Mouse (Mus musculus): ENCODE measurements around the gene Tiam1. TPM values are rescaled to one million over a fixed set of nuclear protein-coding genes. Genes with fewer than 3 reads are reported as not detected.

Gene Tiam1
- polyA plus RNA-seq, 1 experiment from 2014 or later = 12.3 TPM

DNA sequence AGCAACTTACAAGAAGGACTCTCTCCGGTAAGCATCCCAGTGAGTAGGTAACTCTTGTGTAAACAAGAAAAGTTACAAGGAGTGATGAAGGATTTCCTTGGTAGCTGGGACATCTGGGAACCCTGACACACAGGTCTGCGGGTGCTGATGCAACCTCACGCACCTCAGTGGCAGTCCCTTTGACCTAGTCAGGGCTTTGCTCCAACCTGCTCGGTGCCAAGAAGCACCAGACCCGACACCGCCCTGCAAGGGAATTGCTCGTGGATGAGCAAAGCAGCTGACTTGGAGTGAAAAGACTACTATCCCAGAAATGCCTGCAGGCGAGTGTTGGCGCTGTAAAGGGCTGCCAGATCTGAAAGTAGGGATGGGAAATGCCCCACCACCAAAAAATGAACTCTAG is 168.1 kb downstream of the Tiam1 start:
- no peaks in the 10 kb centered on the region for H3K9me3 ChIP-seq
- H3K36me3 ChIP-seq = no peaks in the 10 kb centered on the region
- WGBS = 81% methylated on average over 9 of the region's 9 CpGs
- H3K27me3 ChIP-seq (replicated peaks) = no peaks in the 10 kb centered on the region
- no peaks in the 10 kb centered on the region; the same call in 1 of the 2 replicates for H3K4me1 ChIP-seq (replicated peaks)
- H3K9ac ChIP-seq = no peak overlapping the region
- ATAC-seq = no peak
- H3K27ac ChIP-seq = no peak overlapping the region
- H3K4me2 ChIP-seq (replicated peaks) = no peak overlapping the region
- H3K4me3 ChIP-seq (replicated peaks) = no peak overlapping the region

DNA sequence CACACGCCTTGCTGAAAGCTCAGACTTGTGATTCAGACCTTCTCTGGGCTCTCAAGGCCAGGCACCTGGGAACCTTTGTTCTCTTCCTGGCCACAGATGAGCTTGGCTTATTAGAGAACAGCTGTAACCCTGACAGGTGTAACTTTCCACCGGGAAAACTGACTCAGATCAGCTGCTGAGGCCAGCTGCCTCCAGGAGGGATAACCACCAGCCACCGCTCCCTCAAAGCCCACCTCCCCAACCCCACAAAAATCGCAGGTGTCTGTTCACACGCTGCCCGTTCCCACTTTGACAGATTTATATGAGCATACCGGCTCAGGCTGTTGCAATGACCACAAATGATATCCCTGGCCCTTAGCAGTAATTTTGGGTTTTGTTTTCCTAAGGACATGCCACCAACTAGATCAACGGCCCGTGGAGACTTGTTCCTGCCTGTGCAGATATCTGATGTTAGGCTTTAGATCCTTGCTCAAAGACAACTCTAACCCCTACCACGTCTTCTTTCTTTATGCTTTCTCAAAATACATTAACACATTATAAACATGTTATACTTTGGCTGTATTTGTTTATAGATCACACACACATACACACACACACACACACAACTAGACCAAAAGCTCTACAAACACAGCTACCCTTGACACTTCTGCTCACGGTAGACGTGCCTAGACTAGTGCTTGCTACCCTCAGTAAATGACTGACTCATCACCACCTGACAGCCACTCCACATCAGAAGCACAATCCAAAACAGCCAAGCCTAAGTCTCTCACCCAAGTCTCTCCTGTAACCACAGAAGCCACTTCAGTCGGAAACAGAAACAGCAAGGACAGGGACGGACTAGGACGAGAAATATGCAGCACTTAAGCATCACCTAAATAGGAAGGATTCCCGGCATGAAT is 169.5 kb downstream of the Tiam1 start:
- 74% methylated on average over 16 of the region's 16 CpGs for WGBS
- H3K9ac ChIP-seq = no peak overlapping the region
- ATAC-seq = no peak; the same call in 1 of the 2 replicates
- H3K4me2 ChIP-seq (replicated peaks) = no peak overlapping the region
- H3K27ac ChIP-seq = no peak overlapping the region
- no peaks in the 10 kb centered on the region for H3K9me3 ChIP-seq
- H3K4me1 ChIP-seq (replicated peaks) = no peaks in the 10 kb centered on the region; the same call in 1 of the 2 replicates
- no peaks in the 10 kb centered on the region for H3K27me3 ChIP-seq (replicated peaks)
- no peak overlapping the region for H3K4me3 ChIP-seq (replicated peaks)
- H3K36me3 ChIP-seq = no peaks in the 10 kb centered on the region

DNA sequence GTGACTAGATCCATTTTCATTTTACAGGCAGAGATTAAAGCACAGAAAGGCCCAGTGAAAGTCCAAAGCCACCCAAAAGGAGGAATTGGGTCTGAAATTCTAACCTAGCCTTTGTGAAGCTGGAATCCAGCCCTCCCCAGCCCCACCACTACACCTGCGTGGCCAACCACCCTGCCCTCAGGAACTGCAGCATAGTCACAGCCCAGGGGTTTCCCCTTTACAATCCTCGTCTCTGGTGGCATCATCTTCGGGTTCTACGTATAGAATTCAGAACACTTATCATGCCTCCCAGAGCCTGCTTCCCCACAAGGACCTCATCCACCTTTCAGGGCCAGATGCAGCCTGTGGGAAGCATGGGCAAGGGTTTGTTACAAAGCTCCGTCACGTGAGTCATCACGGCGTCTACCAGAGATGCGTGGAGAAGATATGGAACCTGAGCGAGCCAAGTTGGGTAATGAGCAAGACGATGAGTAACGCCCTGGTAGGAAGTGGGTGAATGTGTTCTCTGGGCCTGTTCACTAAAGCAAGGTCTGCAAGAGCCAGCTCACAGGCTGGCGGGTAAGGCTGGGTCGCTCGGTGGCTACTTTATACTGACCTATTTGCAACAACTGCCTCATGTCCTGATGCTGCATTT is 170.6 kb downstream of the Tiam1 start:
- Histone ChIP-seq H3K9me3 (no peaks in the 10 kb centered on the region), H3K4me2 (replicated peaks) (no peak overlapping the region), H3K4me3 (replicated peaks) (no peak overlapping the region), H3K36me3 (no peaks in the 10 kb centered on the region), H3K27me3 (replicated peaks) (no peaks in the 10 kb centered on the region), H3K9ac (no peak overlapping the region), H3K4me1 (replicated peaks) (no peaks in the 10 kb centered on the region; the same call in 1 of the 2 replicates), H3K27ac (no peak overlapping the region)
- WGBS = 90% methylated on average over 15 of the region's 15 CpGs
- no peak for ATAC-seq

- Histone ChIP-seq H3K27me3 (replicated peaks) (no peaks in the 10 kb centered on the region), H3K9me3 (no peaks in the 10 kb centered on the region), H3K4me1 (replicated peaks) (no peaks in the 10 kb centered on the region; the same call in 1 of the 2 replicates), H3K9ac (no peak overlapping the region), H3K27ac (no peak overlapping the region), H3K4me3 (replicated peaks) (no peak overlapping the region), H3K4me2 (replicated peaks) (no peak overlapping the region), H3K36me3 (no peaks in the 10 kb centered on the region)
- peak; percentile 91 for ATAC-seq
- 72% methylated on average over 6 of the region's 6 CpGs for WGBS
Observed at GRCm38 (mm10) chr16:89972018-89972417, 171.6 kb downstream of the Tiam1 start.

GRCm38 (mm10) chr16:89968058-89968457 is 175.5 kb downstream of the Tiam1 start:
- no peak overlapping the region for H3K4me3 ChIP-seq (replicated peaks)
- H3K36me3 ChIP-seq = no peaks in the 10 kb centered on the region
- no peaks in the 10 kb centered on the region for H3K27me3 ChIP-seq (replicated peaks)
- ATAC-seq = no peak
- no peaks in the 10 kb centered on the region; the same call in 1 of the 2 replicates for H3K4me1 ChIP-seq (replicated peaks)
- 81% methylated on average over 6 of the region's 6 CpGs for WGBS
- no peaks in the 10 kb centered on the region for H3K9me3 ChIP-seq
- H3K27ac ChIP-seq = no peak overlapping the region
- H3K4me2 ChIP-seq (replicated peaks) = no peak overlapping the region
- H3K9ac ChIP-seq = no peak overlapping the region

- Histone ChIP-seq H3K27me3 (replicated peaks) (no peaks in the 10 kb centered on the region), H3K4me1 (replicated peaks) (peaks cover 20% of the 10 kb centered on the region; the same call in 1 of the 2 replicates), H3K9me3 (no peaks in the 10 kb centered on the region), H3K9ac (no peak overlapping the region), H3K36me3 (no peaks in the 10 kb centered on the region), H3K4me2 (replicated peaks) (no peak overlapping the region), H3K27ac (peak overlapping the region; percentile 58; the same call in 1 of the 2 replicates), H3K4me3 (replicated peaks) (no peak overlapping the region)
- ATAC-seq = peak; percentile 90
- 69% methylated on average over 14 of the region's 14 CpGs for WGBS
Observed at GRCm38 (mm10) chr16:89962876-89963275, 180.7 kb downstream of the Tiam1 start.

GRCm38 (mm10) chr16:89960904-89961303 is 182.7 kb downstream of the Tiam1 start:
- no peaks in the 10 kb centered on the region for H3K36me3 ChIP-seq
- H3K9me3 ChIP-seq = no peaks in the 10 kb centered on the region
- H3K4me1 ChIP-seq (replicated peaks) = peaks cover 20% of the 10 kb centered on the region; the same call in 1 of the 2 replicates
- 16% methylated on average over 6 of the region's 8 CpGs for WGBS
- peak overlapping the region; percentile 39 for H3K4me3 ChIP-seq (replicated peaks)
- no peak overlapping the region for H3K27ac ChIP-seq
- H3K4me2 ChIP-seq (replicated peaks) = peak overlapping the region; percentile 85
- H3K9ac ChIP-seq = no peak overlapping the region
- H3K27me3 ChIP-seq (replicated peaks) = no peaks in the 10 kb centered on the region
- 0 out of 2 replicates have a peak, but pooled peaks have one; percentile 6 for ATAC-seq

- no peaks in the 10 kb centered on the region for H3K36me3 ChIP-seq
Observed at GRCm38 (mm10) chr16:89960186-89960878, 183.2 kb downstream of the Tiam1 start.

DNA sequence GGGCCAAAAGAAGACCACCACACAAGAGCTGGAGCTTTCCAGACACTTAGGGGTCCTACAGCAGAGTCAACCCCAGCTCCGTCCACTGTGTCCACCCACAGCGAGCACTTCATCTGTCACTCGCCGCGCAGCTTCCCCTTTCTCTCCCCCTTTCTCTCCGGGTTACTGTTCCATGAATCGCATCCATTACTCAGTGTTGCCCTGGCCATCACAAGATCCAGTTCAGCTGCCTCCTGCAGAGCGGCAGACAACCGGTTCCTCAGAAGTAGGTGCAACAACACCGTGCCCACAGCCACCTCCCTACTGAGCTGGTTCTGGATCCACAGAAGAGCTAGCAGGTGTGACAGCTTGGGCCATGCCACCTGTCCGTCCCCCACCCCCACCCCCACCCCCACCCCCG is 184.6 kb downstream of the Tiam1 start:
- Histone ChIP-seq H3K4me1 (replicated peaks) (peaks cover 26% of the 10 kb centered on the region; the same call in 1 of the 2 replicates), H3K9ac (no peak overlapping the region), H3K9me3 (no peaks in the 10 kb centered on the region), H3K4me2 (replicated peaks) (peak overlapping the region; percentile 85), H3K27ac (no peak overlapping the region), H3K4me3 (replicated peaks) (no peak overlapping the region), H3K27me3 (replicated peaks) (no peaks in the 10 kb centered on the region), H3K36me3 (no peaks in the 10 kb centered on the region)
- 30% methylated on average over 12 of the region's 12 CpGs for whole genome bisulfite sequencing
- ATAC-seq = no peak

More at GRCm38 (mm10) chr16:89960186-89960878, 183.2 kb downstream of the Tiam1 start:
- peak overlapping the region; percentile 85 for H3K4me2 ChIP-seq (replicated peaks)
- H3K27me3 ChIP-seq (replicated peaks) = no peaks in the 10 kb centered on the region
- peak; percentile 71 for ATAC-seq
- WGBS = under 1% methylated on average over 27 of the region's 33 CpGs
- H3K9ac ChIP-seq = peak overlapping the region; percentile 29
- H3K27ac ChIP-seq = peak overlapping the region; percentile 57
- no peaks in the 10 kb centered on the region for H3K9me3 ChIP-seq
- peak overlapping the region; percentile 39 for H3K4me3 ChIP-seq (replicated peaks)
- peaks cover 20% of the 10 kb centered on the region; the same call in 1 of the 2 replicates for H3K4me1 ChIP-seq (replicated peaks)

DNA sequence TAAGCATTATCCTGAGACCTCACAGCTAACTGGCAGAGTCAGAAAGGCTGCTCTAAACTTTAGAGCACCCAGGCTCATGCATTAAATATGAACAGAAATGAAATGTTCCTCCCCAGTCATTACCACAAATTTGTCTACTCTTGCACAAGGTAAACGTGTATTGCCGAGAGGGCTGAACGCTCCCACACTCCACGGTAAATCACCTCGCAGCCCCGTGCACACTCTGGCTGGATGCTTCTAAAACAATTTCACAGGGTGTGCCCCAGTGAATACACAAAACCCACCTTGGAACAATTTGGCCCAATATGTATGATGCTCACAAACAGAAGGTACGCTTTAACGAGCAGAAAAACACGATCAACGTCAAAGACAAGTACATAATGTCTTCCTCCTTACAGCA is 185.5 kb downstream of the Tiam1 start:
- Histone ChIP-seq H3K4me2 (replicated peaks) (no peak overlapping the region), H3K9ac (no peak overlapping the region), H3K9me3 (no peaks in the 10 kb centered on the region), H3K27me3 (replicated peaks) (no peaks in the 10 kb centered on the region), H3K4me3 (replicated peaks) (no peak overlapping the region), H3K27ac (no peak overlapping the region), H3K36me3 (no peaks in the 10 kb centered on the region), H3K4me1 (replicated peaks) (peaks cover 26% of the 10 kb centered on the region; the same call in 1 of the 2 replicates)
- no peak for ATAC-seq
- 64% methylated on average over 10 of the region's 10 CpGs for WGBS

DNA sequence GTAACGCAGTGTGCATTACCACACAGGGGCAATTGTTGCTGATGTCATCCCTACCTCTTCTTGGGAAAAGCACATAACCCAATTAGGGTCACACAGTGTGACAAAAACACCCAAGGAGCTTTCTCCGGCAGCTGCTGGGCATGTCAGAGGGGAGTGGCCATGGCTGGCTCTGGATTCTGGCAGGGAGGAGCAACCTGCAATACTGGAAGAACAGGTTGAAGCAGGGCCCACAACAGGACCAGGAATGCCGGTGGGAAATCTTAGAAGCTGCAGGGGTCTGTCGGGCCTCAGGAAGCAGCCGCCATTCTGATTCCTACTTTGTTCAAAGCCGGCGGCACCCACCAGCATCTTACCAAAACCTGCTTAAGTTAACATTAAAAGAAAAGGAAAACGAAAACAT is 189.0 kb downstream of the Tiam1 start:
- Histone ChIP-seq H3K4me2 (replicated peaks) (peak overlapping the region; percentile 25), H3K9me3 (no peaks in the 10 kb centered on the region), H3K4me3 (replicated peaks) (no peak overlapping the region), H3K27ac (peak overlapping the region; percentile 15; the same call in 1 of the 2 replicates), H3K27me3 (replicated peaks) (no peaks in the 10 kb centered on the region), H3K4me1 (replicated peaks) (peaks cover 20% of the 10 kb centered on the region; the same call in 1 of the 2 replicates), H3K9ac (no peak overlapping the region), H3K36me3 (no peaks in the 10 kb centered on the region)
- 51% methylated on average over 8 of the region's 8 CpGs for WGBS
- ATAC-seq = peak; percentile 91

DNA sequence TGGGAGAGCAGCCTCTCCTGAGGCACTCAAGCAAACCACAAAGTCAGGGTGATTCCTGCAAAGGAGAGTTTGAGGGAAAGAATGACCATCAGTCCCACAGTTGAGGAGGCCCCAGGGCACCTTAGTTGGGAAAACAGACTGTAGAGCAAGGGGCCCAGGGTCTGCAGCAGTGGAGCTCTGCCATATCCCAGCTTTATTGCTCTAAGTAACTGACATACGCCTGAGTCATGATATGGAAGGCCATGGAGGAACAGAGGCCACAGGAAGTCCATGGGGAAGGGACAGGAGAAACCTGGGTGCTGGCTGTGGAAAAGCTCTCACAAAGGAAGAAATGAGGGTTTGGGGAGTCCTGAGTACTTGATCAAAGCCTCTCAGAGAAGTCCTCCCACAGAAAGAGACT is 189.5 kb downstream of the Tiam1 start:
- H3K27me3 ChIP-seq (replicated peaks) = no peaks in the 10 kb centered on the region
- peak; percentile 74 for ATAC-seq
- WGBS = 59% methylated on average over 1 of the region's 1 CpGs

More for the DNA sequence above, 189.5 kb downstream of the Tiam1 start:
- peak overlapping the region; percentile 15 for H3K27ac ChIP-seq
- peak overlapping the region; percentile 25 for H3K4me2 ChIP-seq (replicated peaks)
- no peak overlapping the region for H3K9ac ChIP-seq
- H3K9me3 ChIP-seq = no peaks in the 10 kb centered on the region
- H3K4me3 ChIP-seq (replicated peaks) = no peak overlapping the region
- H3K4me1 ChIP-seq (replicated peaks) = peaks cover 17% of the 10 kb centered on the region; the same call in 1 of the 2 replicates
- no peaks in the 10 kb centered on the region for H3K36me3 ChIP-seq
